Mouse (Mus musculus): Measurements from ENCODE around the gene Neurl2. TPM values are rescaled to one million over a fixed set of nuclear protein-coding genes. Genes with fewer than 3 reads are reported as not detected.
"Not testable (repeated sequence)": the region's sequence is repeated elsewhere in the genome, so short reads cannot be mapped to it uniquely, and the experiment has no call there.

Gene Neurl2
- total RNA-seq, 2 experiments from 2014 or later, result 2.2 to 4.0 TPM

GRCm38 (mm10) chr2:164859640-164860432 is 26.6 kb upstream of the Neurl2 start:
- intact Hi-C loops (cut with DNase I), result no loop called here
- no peak for DNase-seq (ENCODE audit: low spot score in 2 of 2)

- no peak for DNase-seq (ENCODE audit: low spot score in 2 of 2)
- intact Hi-C loops (cut with DNase I), result no loop called here
Observed at GRCm38 (mm10) chr2:164859155-164859554, 25.9 kb upstream of the Neurl2 start.

GRCm38 (mm10) chr2:164857842-164858553 is 24.7 kb upstream of the Neurl2 start:
- intact Hi-C loops (cut with DNase I), result no loop called here
- no peak for DNase-seq (ENCODE audit: low spot score in 2 of 2)

- intact Hi-C loops (cut with DNase I), result no loop called here
- peak in 1 of 2 experiments; percentile 13 for DNase-seq (ENCODE audit: low spot score in 2 of 2)
Observed at GRCm38 (mm10) chr2:164857101-164857821, 24.0 kb upstream of the Neurl2 start, which contains the start of gene Pltp. Gene Pltp (minus strand): TSS chr2:164857711.

- intact Hi-C loops (cut with DNase I), result no loop called here
- DNase-seq (ENCODE audit: low spot score in 2 of 2), result no peak
Observed at GRCm38 (mm10) chr2:164856309-164857100, 23.2 kb upstream of the Neurl2 start.

GRCm38 (mm10) chr2:164855572-164855971 is 22.3 kb upstream of the Neurl2 start:
- intact Hi-C loops (cut with DNase I), result not testable (repeated sequence)

GRCm38 (mm10) chr2:164850061-164850460 is 16.8 kb upstream of the Neurl2 start:
- DNase-seq (ENCODE audit: low spot score in 2 of 2), result peak in 1 of 2 experiments; percentile 63
- intact Hi-C loops (cut with DNase I), result no loop called here

More at GRCm38 (mm10) chr2:164855572-164855971, 22.3 kb upstream of the Neurl2 start:
- DNase-seq (ENCODE audit: low spot score in 2 of 2), result not testable (repeated sequence)

GRCm38 (mm10) chr2:164845782-164846181 is 12.5 kb upstream of the Neurl2 start:
- intact Hi-C loops (cut with DNase I), result no loop called here

GRCm38 (mm10) chr2:164835164-164835563 is 1.9 kb upstream of the Neurl2 start:
- intact Hi-C loops (cut with DNase I), result no loop called here
- DNase-seq (ENCODE audit: low spot score in 2 of 2), result no peak

More at GRCm38 (mm10) chr2:164845782-164846181, 12.5 kb upstream of the Neurl2 start:
- no peak for DNase-seq (ENCODE audit: low spot score in 2 of 2)

GRCm38 (mm10) chr2:164834531-164834930 is 1.3 kb upstream of the Neurl2 start:
- intact Hi-C loops (cut with DNase I), result no loop called here
- peak in 1 of 2 experiments; percentile 43 for DNase-seq (ENCODE audit: low spot score in 2 of 2)

GRCm38 (mm10) chr2:164832748-164833301 is 431 bp downstream of the Neurl2 start, which contains the start of gene Ctsa:
Gene Ctsa (plus strand): TSS chr2:164832873.
- DNase-seq (ENCODE audit: low spot score in 2 of 2), result peak; percentile 78 to 86
- intact Hi-C loops (cut with DNase I), result loop anchor here (1.0 to 2.0 kb wide), 2 partner anchors 46 to 78 kb away; partner anchors contain the start of genes Pcif1 and Zfp335

GRCm38 (mm10) chr2:164832032-164832747 is 1.1 kb downstream of the Neurl2 start:
- DNase-seq (ENCODE audit: low spot score in 2 of 2), result peak in 1 of 2 experiments; percentile 26
- intact Hi-C loops (cut with DNase I), result loop anchor here (2.0 kb wide), 1 partner anchor 79 kb away; the partner anchor contains the start of gene Zfp335

- intact Hi-C loops (cut with DNase I), result no loop called here
- no peak for DNase-seq (ENCODE audit: low spot score in 2 of 2)
Observed at GRCm38 (mm10) chr2:164831029-164831428, 2.2 kb downstream of the Neurl2 start.

- DNase-seq (ENCODE audit: low spot score in 2 of 2), result no peak
- intact Hi-C loops (cut with DNase I), result no loop called here
Observed at GRCm38 (mm10) chr2:164829090-164829489, 4.2 kb downstream of the Neurl2 start.

GRCm38 (mm10) chr2:164828437-164828836 is 4.8 kb downstream of the Neurl2 start, which contains the start of gene Spata25:
Gene Spata25 (minus strand): TSS chr2:164828537.
- no peak for DNase-seq (ENCODE audit: low spot score in 2 of 2)
- intact Hi-C loops (cut with DNase I), result no loop called here

- intact Hi-C loops (cut with DNase I), result no loop called here
- DNase-seq (ENCODE audit: low spot score in 2 of 2), result no peak
Observed at GRCm38 (mm10) chr2:164827146-164827850, 6.0 kb downstream of the Neurl2 start.

- no peak for DNase-seq (ENCODE audit: low spot score in 2 of 2)
- intact Hi-C loops (cut with DNase I), result no loop called here
Observed at GRCm38 (mm10) chr2:164825521-164825920, 7.7 kb downstream of the Neurl2 start.

Data from left cerebral cortex, postnatal 25 days (tissue).